Mouse (Mus musculus) thymus, postnatal 0 days (tissue): ENCODE results near the gene Hnf1a. TPM values are rescaled to one million over a fixed set of nuclear protein-coding genes. Genes with fewer than 3 reads are reported as not detected.

Experiments used
- polyA plus RNA-seq: library from polyadenylated mRNA; unstranded; fragments of >200 nt; fragmentation: Nextera tagmentation; extraction: Ambion mirVana; gene quantifications from 2 replicates; pipeline ENCODE4 v1.2.1, GENCODE M21; 2015

The Hnf1a gene
- polyA plus RNA-seq, 1 experiment from 2014 or later = 1.3 TPM

Other genes starting within 250 kb of the Hnf1a start
- 80.3 and 86.3 TPM in 2 replicates for gene Ankrd13a, start 196.4 kb downstream of the Hnf1a start, polyA plus RNA-seq
- 72.3 and 75.1 TPM in 2 replicates for gene Git2, start 195.6 kb downstream of the Hnf1a start, polyA plus RNA-seq
- gene 1500011B03Rik, start 147.6 kb downstream of the Hnf1a start, polyA plus RNA-seq = 119 and 139 TPM in 2 replicates
- gene 4930519G04Rik, start 117.4 kb downstream of the Hnf1a start, polyA plus RNA-seq = not detected in 2 replicates
- not detected in 2 replicates for gene Gm9936, start 112.4 kb downstream of the Hnf1a start, polyA plus RNA-seq
- 77.9 and 95.8 TPM in 2 replicates for gene Oasl2, start 74.2 kb downstream of the Hnf1a start, polyA plus RNA-seq
- gene Oasl1, start 47.9 kb downstream of the Hnf1a start, polyA plus RNA-seq = 5.0 and 6.3 TPM in 2 replicates
- 58.5 and 69.2 TPM in 2 replicates for gene 2210016L21Rik, start 28.9 kb downstream of the Hnf1a start, polyA plus RNA-seq
- 15.2 and 22.3 TPM in 2 replicates for gene Sppl3, start 40.0 kb upstream of the Hnf1a start, polyA plus RNA-seq
- gene Gm10401, start 127.2 kb upstream of the Hnf1a start, polyA plus RNA-seq = 26.4 and 27.2 TPM in 2 replicates
- gene Acads, start 148.3 kb upstream of the Hnf1a start, polyA plus RNA-seq = 51.6 and 58.6 TPM in 2 replicates
- 25.0 and 27.5 TPM in 2 replicates for gene Unc119b, start 163.9 kb upstream of the Hnf1a start, polyA plus RNA-seq
- gene Mlec, start 187.1 kb upstream of the Hnf1a start, polyA plus RNA-seq = 25.2 and 26.9 TPM in 2 replicates
- gene Cabp1, start 223.3 kb upstream of the Hnf1a start, polyA plus RNA-seq = 0.99 and 1.4 TPM in 2 replicates